Comparison of ENCODE assay signal across 8 mouse cellular contexts in the genomic region with DNA sequence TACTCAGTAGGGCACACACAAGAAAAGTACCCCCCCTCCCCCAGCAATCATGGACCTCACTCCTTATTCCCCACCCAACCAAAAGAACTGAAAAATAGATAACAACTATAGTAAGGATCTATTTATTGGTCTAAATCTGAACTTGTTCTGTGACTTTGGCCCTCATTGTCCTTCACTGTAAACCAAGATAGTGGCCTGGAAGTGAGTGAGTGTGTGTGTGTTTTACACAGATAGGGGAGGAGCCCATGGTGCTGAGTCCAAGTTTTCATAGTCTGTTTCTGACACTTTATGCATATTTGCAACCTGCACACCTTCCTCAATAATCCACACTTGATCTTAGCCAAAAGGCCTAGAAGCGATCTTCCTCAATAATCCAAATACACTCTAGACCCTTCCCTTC. TPM values are rescaled to one million over a fixed set of nuclear protein-coding genes. Genes with fewer than 3 reads are reported as not detected.
A peak's percentile ranks its signal among the peaks of the same experiment; 100 is the strongest.
DNase-seq lines count a peak whose midpoint lies in the region; ATAC-seq and TF ChIP-seq lines count a peak whose summit lies in the region.

No protein-coding gene starts in this region.

- H3K9me3 ChIP-seq in embryonic facial prominence, embryonic 13.5 days = no peaks in the 10 kb centered on the region
- H3K9me3 ChIP-seq in intestine, postnatal 0 days (ENCODE audit: control insufficient read depth) = no peaks in the 10 kb centered on the region
- H3K9me3 ChIP-seq in neural tube, embryonic 14.5 days (ENCODE audit: control insufficient read depth, low read length) = no peaks in the 10 kb centered on the region

- TF ChIP-seq POLR2A in lung, adult 2 months (IDR thresholded peaks at IDR 0.05; ENCODE audit: borderline replicate concordance, extremely low read depth, low read depth, low read length) = no peak

- H3K9ac ChIP-seq in embryonic facial prominence, embryonic 13.5 days = peak overlapping the region; percentile 89
- H3K9ac ChIP-seq in intestine, postnatal 0 days (ENCODE audit: low read depth, low read length) = peak overlapping the region; percentile 95
- H3K9ac ChIP-seq in neural tube, embryonic 14.5 days (replicated peaks; ENCODE audit: low read depth, low read length) = peak overlapping the region; percentile 88

- peak overlapping the region; percentile 89 for H3K4me2 ChIP-seq in embryonic facial prominence, embryonic 13.5 days
- H3K4me2 ChIP-seq in intestine, postnatal 0 days (replicated peaks; ENCODE audit: low read depth) = peak overlapping the region; percentile 82
- H3K4me2 ChIP-seq in neural tube, embryonic 14.5 days (ENCODE audit: low read depth, low read length) = peak overlapping the region; percentile 92

- peak; percentile 6; the same call in 1 of the 2 replicates for ATAC-seq in embryonic facial prominence, embryonic 13.5 days (ENCODE audit: insufficient number of reproducible peaks, insufficient read depth, low FRiP score, low TSS enrichment, low read depth)
- peak; percentile 52 for ATAC-seq in intestine, postnatal 0 days
- ATAC-seq in neural tube, embryonic 14.5 days (ENCODE audit: low read depth) = peak; percentile 22; the same call in 1 of the 2 replicates

- peaks cover 13% of the 10 kb centered on the region for H3K4me1 ChIP-seq in lung, adult 2 months (ENCODE audit: control insufficient read depth, insufficient read depth, low read length)
- peaks cover 41% of the 10 kb centered on the region for H3K4me1 ChIP-seq in embryonic facial prominence, embryonic 13.5 days
- H3K4me1 ChIP-seq in intestine, postnatal 0 days (replicated peaks; ENCODE audit: control insufficient read depth, insufficient read depth, low read length) = 0 out of 2 replicates have a peak, but pooled peaks cover 11% of the 10 kb centered on the region
- peaks cover 35% of the 10 kb centered on the region for H3K4me1 ChIP-seq in neural tube, embryonic 14.5 days (ENCODE audit: control insufficient read depth, insufficient read depth, low read length)

- H3K27me3 ChIP-seq in embryonic facial prominence, embryonic 13.5 days = no peaks in the 10 kb centered on the region
- H3K27me3 ChIP-seq in intestine, postnatal 0 days (replicated peaks; ENCODE audit: control insufficient read depth, insufficient read depth, low read length) = no peaks in the 10 kb centered on the region
- H3K27me3 ChIP-seq in neural tube, embryonic 14.5 days (ENCODE audit: control insufficient read depth, insufficient read depth, low read length) = no peaks in the 10 kb centered on the region

- DNase-seq in lung, adult 2 months = no peak
- DNase-seq in lung, adult 18-20 months = no peak
- DNase-seq in adrenal gland, postnatal 36 days = no peak
- DNase-seq in gastrocnemius, adult 8-10 months (ENCODE audit: low spot score in 2 of 2) = no peak
- DNase-seq in layer of hippocampus, adult 9-11 months = no peak

- 17% methylated on average over 1 of the region's 1 CpGs for WGBS in lung, adult 2 months
- whole genome bisulfite sequencing in embryonic facial prominence, embryonic 13.5 days = 7% methylated on average over 1 of the region's 1 CpGs
- WGBS in intestine, postnatal 0 days = 0% methylated on average over 1 of the region's 1 CpGs
- WGBS in neural tube, embryonic 14.5 days = 4% methylated on average over 1 of the region's 1 CpGs

- peaks cover 3% of the 10 kb centered on the region for H3K36me3 ChIP-seq in embryonic facial prominence, embryonic 13.5 days
- peaks cover 5% of the 10 kb centered on the region; the same call in 1 of the 2 replicates for H3K36me3 ChIP-seq in intestine, postnatal 0 days (ENCODE audit: control insufficient read depth, insufficient read depth)
- H3K36me3 ChIP-seq in neural tube, embryonic 14.5 days (ENCODE audit: control insufficient read depth, insufficient read depth, low read length) = no peaks in the 10 kb centered on the region

- no peak for TF ChIP-seq CTCF in lung, adult 2 months (IDR thresholded peaks at IDR 0.05; ENCODE audit: insufficient read depth, low read length)
- TF ChIP-seq CTCF in intestine, postnatal 0 days (IDR thresholded peaks at IDR 0.05; ENCODE audit: low read depth) = no peak

- H3K4me3 ChIP-seq in lung, adult 2 months (replicated peaks; ENCODE audit: extremely low read depth, low read depth, low read length) = peak overlapping the region; percentile 84
- H3K4me3 ChIP-seq in embryonic facial prominence, embryonic 13.5 days = peak overlapping the region; percentile 98
- peak overlapping the region; percentile 99 for H3K4me3 ChIP-seq in intestine, postnatal 0 days (ENCODE audit: low read depth, low read length)
- H3K4me3 ChIP-seq in neural tube, embryonic 14.5 days (ENCODE audit: low read depth, low read length) = peak overlapping the region; percentile 93

- peak overlapping the region; percentile 57 for H3K27ac ChIP-seq in embryonic facial prominence, embryonic 13.5 days
- peak overlapping the region; percentile 96 for H3K27ac ChIP-seq in intestine, postnatal 0 days (ENCODE audit: low read depth, low read length)
- peak overlapping the region; percentile 40 for H3K27ac ChIP-seq in neural tube, embryonic 14.5 days (ENCODE audit: low read depth, low read length)

RNA-seq across cellular contexts. Expression of gene Cluh, which starts 0.6 kb away (rescaled TPM):
- polyA plus RNA-seq in lung, adult 2 months (2012; rRNA removed) = 28.9 and 36.2 TPM in 2 replicates
- polyA plus RNA-seq in embryonic facial prominence, embryonic 13.5 days (2015; fragmentation: Nextera tagmentation; extraction: Ambion mirVana) = 22.5 and 22.7 TPM in 2 replicates
- 21.4 and 23.1 TPM in 2 replicates for polyA plus RNA-seq in intestine, postnatal 0 days (2015; fragmentation: Nextera tagmentation; extraction: Ambion mirVana)
- 15.9 and 17.7 TPM in 2 replicates for polyA plus RNA-seq in neural tube, embryonic 14.5 days (2014; fragmentation: Nextera tagmentation; extraction: Ambion mirVana)
- 100 to 1,000 TPM; 203 TPM for total RNA-seq in adrenal gland, postnatal 36 days (2021)
- total RNA-seq in gastrocnemius, adult 8-10 months (2022) = 10 to 100 TPM; 87.3 to 98.6 (median 92.7) TPM

RNA-seq across cellular contexts. Expression of gene Ccdc92b, which starts 29.3 kb away (rescaled TPM):
- 0.51 TPM in 2 replicates for polyA plus RNA-seq in lung, adult 2 months (2012; rRNA removed)
- polyA plus RNA-seq in embryonic facial prominence, embryonic 13.5 days (2015; fragmentation: Nextera tagmentation; extraction: Ambion mirVana) = 0.48 and 0.50 TPM in 2 replicates
- polyA plus RNA-seq in intestine, postnatal 0 days (2015; fragmentation: Nextera tagmentation; extraction: Ambion mirVana) = 0.25 and 0.35 TPM in 2 replicates
- polyA plus RNA-seq in neural tube, embryonic 14.5 days (2014; fragmentation: Nextera tagmentation; extraction: Ambion mirVana) = 3.2 and 4.1 TPM in 2 replicates
- 1 to 10 TPM; 2.0 to 2.2 TPM for total RNA-seq in adrenal gland, postnatal 36 days (2021)
- under 1 TPM in 1 of 4 experiments, not detected in 3; 0.07 TPM for total RNA-seq in gastrocnemius, adult 8-10 months (2022)

RNA-seq across cellular contexts. Expression of gene Rap1gap2, which starts 38.0 kb away (rescaled TPM):
- polyA plus RNA-seq in lung, adult 2 months (2012; rRNA removed) = 7.0 and 8.9 TPM in 2 replicates
- 1.1 and 1.9 TPM in 2 replicates for polyA plus RNA-seq in embryonic facial prominence, embryonic 13.5 days (2015; fragmentation: Nextera tagmentation; extraction: Ambion mirVana)
- polyA plus RNA-seq in intestine, postnatal 0 days (2015; fragmentation: Nextera tagmentation; extraction: Ambion mirVana) = 7.9 and 9.2 TPM in 2 replicates
- polyA plus RNA-seq in neural tube, embryonic 14.5 days (2014; fragmentation: Nextera tagmentation; extraction: Ambion mirVana) = 9.9 and 12.7 TPM in 2 replicates
- total RNA-seq in adrenal gland, postnatal 36 days (2021) = 10 to 100 TPM in 1 of 2 experiments, 1 to 10 TPM in 1; 8.3 to 10.5 TPM
- total RNA-seq in gastrocnemius, adult 8-10 months (2022) = 1 to 10 TPM; 3.7 to 6.6 (median 5.9) TPM

Comparison
In these comparisons a context has a peak if more than half of its experiments do, and no peak if none do; other contexts are left out.
1. H3K27ac ChIP-seq: peak in every context shown above with its lines; median percentile 96 in intestine, postnatal 0 days; 57 in embryonic facial prominence, embryonic 13.5 days; 40 in neural tube, embryonic 14.5 days.